Mouse (Mus musculus): ENCODE measurements around the gene Erich4.

DNA sequence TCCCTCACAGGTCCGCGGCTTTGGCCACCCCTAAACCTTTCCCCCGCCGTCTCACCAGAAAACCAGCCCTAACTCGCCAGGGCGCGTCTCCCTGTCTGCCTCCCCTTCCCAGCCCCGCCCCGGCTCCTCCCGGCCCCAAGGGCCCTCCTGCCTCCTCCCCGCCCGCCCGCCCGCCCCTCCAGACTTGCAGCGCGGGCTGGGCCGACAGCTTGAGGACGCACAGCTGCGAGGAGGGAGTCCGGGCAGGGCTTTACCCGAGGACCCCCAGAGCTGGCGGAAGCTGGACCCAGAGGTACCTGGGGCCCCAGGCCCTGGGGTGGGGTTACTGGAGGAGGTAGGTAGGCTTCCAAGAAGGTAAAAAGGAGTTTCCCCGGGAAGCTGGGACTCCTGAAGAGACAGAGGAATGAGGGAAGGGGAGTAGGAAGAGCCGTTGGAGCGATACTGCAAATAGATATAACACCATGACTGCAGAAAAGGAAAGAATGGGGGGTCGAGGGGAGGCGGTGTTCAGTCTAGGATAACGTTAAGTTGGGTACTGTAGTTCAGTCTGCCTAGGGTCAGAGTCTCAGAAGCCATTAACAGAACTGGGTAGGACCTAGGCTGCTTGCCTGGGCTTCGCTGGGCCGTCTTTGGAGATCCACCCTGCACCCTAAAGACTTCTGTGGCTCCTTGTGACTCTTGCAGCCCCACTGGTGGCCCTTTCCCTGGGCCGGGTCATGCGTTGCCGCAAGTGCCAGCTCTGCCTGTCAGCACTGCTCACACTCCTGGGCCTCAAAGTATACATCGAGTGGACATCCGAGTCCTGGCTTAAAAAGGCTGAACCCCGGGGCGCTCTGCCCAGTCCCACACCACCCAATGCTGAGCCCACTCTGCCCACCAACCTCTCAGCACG, 12.0 kb upstream of the Erich4 start:
- TF ChIP-seq CTCF (IDR thresholded peaks at IDR 0.05; ENCODE audit: low read depth, low read length) (no peak), POLR2A (IDR thresholded peaks at IDR 0.05; ENCODE audit: insufficient read depth, low read length) (no peak), EP300 (IDR thresholded peaks at IDR 0.05; ENCODE audit: insufficient read depth, low read depth, low read length) (0 out of 2 replicates have a peak, but pooled peaks have one; percentile 18)
